In the genomic region with DNA sequence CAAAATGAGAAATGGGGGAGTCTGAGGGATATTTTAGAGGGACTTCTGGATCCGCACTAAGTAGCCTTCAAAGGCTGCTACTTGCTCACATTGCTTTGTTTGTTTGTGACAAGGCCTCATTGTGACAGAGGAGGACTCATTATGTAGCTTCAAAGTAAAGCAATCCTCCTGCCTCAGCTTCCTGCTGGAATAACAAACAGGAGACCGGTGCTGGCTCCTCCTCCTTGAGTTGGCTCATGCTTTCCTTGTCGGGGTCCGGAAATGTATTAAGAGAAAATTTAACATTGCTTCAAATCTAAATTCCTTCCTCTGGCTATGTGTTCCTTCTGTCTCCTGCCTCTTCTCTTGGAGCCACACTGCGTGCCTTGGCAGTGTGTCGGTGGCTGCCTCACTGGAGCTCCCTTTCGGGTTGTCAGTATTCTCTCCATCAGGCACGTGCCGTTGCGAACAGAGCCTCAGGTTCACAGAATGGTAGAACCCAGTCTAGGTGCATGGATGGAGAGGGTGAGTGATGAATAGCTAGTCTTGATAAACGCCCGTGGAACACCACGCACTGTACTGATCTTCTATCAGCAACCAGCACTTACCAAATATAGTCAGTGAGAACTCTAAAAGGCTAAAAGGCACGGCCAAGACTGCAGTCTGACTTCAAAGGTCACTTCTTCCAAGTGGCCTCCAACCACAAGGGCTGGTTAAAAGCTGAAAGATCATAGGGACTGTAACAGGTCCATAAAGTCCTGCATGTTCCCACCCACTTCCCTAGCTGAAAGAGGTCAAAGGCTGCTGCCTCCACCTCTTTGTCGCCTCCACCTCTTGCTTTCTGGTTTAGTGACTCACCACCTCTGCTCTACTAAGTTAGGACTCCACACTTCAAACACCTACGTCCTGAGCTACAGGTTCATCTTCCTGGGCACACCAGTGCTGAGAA, we compare ENCODE assay signal across 8 mouse cellular contexts. TPM values are rescaled to one million over a fixed set of nuclear protein-coding genes. Genes with fewer than 3 reads are reported as not detected.
A peak's percentile ranks its signal among the peaks of the same experiment; 100 is the strongest.
DNase-seq lines count a peak whose midpoint lies in the region; ATAC-seq lines count a peak whose summit lies in the region.

No protein-coding gene starts in this region.

- intact Hi-C loops in heart, postnatal 14 days (cut with DNase I), result loop anchor here (10.0 kb wide), 1 partner anchor 193 kb away; a partner anchor contains a TSS

- DNase-seq in heart, postnatal 14 days, result no peak
- peak; percentile 66 for DNase-seq in ZHBTc4 (ENCODE audit: low read depth, low spot score)
- no peak for DNase-seq in urinary bladder, postnatal 4 days (ENCODE audit: low spot score in 2 of 2)
- DNase-seq in adrenal gland, postnatal 25 days, result no peak

- peak overlapping the region; percentile 48; the same call in 1 of the 2 replicates for H3K9ac ChIP-seq in heart, embryonic 13.5 days
- no peak overlapping the region for H3K9ac ChIP-seq in hindbrain, embryonic 12.5 days

- H3K4me3 ChIP-seq in heart, embryonic 13.5 days, result peak overlapping the region; percentile 80
- H3K4me3 ChIP-seq in hindbrain, embryonic 12.5 days, result peak overlapping the region; percentile 77
- H3K4me3 ChIP-seq in macrophage (ENCODE audit: inconsistent target), result peak overlapping the region; percentile 17; the same call in 1 of the 2 replicates

- peaks cover 62% of the 10 kb centered on the region for H3K4me1 ChIP-seq in heart, embryonic 13.5 days
- peaks cover 39% of the 10 kb centered on the region for H3K4me1 ChIP-seq in hindbrain, embryonic 12.5 days

- WGBS in heart, embryonic 13.5 days, result 70% methylated on average over 16 of the region's 16 CpGs
- 84% methylated on average over 16 of the region's 16 CpGs for WGBS in hindbrain, embryonic 12.5 days
- 85% methylated on average over 16 of the region's 16 CpGs for WGBS in macrophage (ENCODE audit: missing documents)

- ATAC-seq in heart, embryonic 13.5 days (ENCODE audit: extremely low read depth, insufficient number of reproducible peaks, low FRiP score, low TSS enrichment), result 0 out of 2 replicates have a peak, but pooled peaks have one; percentile 0
- ATAC-seq in hindbrain, embryonic 12.5 days (ENCODE audit: low FRiP score), result no peak
- ATAC-seq in megakaryocyte-erythroid progenitor cell, adult 5-6 weeks (replicated peaks; ENCODE audit: low FRiP score, low TSS enrichment, poor library complexity, severe bottlenecking), result no peak

- H3K27ac ChIP-seq in heart, embryonic 13.5 days (replicated peaks), result peak overlapping the region; percentile 43
- H3K27ac ChIP-seq in hindbrain, embryonic 12.5 days, result peak overlapping the region; percentile 32; the same call in 1 of the 2 replicates
- H3K27ac ChIP-seq in macrophage, result no peak overlapping the region

- no peaks in the 10 kb centered on the region for H3K36me3 ChIP-seq in heart, embryonic 13.5 days
- no peaks in the 10 kb centered on the region for H3K36me3 ChIP-seq in hindbrain, embryonic 12.5 days
- no peaks in the 10 kb centered on the region for H3K36me3 ChIP-seq in macrophage (ENCODE audit: inconsistent target)

- H3K27me3 ChIP-seq in heart, embryonic 13.5 days (replicated peaks), result no peaks in the 10 kb centered on the region
- H3K27me3 ChIP-seq in hindbrain, embryonic 12.5 days, result no peaks in the 10 kb centered on the region

- H3K9me3 ChIP-seq in heart, embryonic 13.5 days, result no peaks in the 10 kb centered on the region
- H3K9me3 ChIP-seq in hindbrain, embryonic 12.5 days (replicated peaks), result no peaks in the 10 kb centered on the region

- H3K4me2 ChIP-seq in heart, embryonic 13.5 days, result peak overlapping the region; percentile 72
- peak overlapping the region; percentile 53 for H3K4me2 ChIP-seq in hindbrain, embryonic 12.5 days (replicated peaks)

- peaks cover 39% of the 10 kb centered on the region for H3K79me2 ChIP-seq in macrophage (ENCODE audit: inconsistent target)

RNA-seq across cellular contexts. Expression of a gene that starts 0.9 kb away (rescaled TPM):
- polyA plus RNA-seq in heart, embryonic 13.5 days (2015; fragmentation: Nextera tagmentation; extraction: Ambion mirVana), result 4.0 and 4.3 TPM in 2 replicates
- 10 to 100 TPM; 40.3 to 45.0 TPM for total RNA-seq in heart, postnatal 14 days (2021)
- 14.3 and 17.7 TPM in 2 replicates for polyA plus RNA-seq in hindbrain, embryonic 12.5 days (2016; fragmentation: Nextera tagmentation; extraction: Ambion mirVana)
- total RNA-seq in macrophage (2018; cell fraction: chromatin; rRNA removed), result 10 to 100 TPM in 20 of 26 experiments, 1 to 10 TPM in 6; 5.7 to 26.0 (median 15.5) TPM
- 10 to 100 TPM; 30.4 to 51.5 (median 40.0) TPM for total RNA-seq in macrophage (2018; cell fraction: cytosol; rRNA removed)
- total RNA-seq in macrophage (2018; cell fraction: nucleus; rRNA removed), result 10 to 100 TPM; 19.5 to 74.0 (median 47.3) TPM
- 18.4 to 25.1 TPM (median 23.3 TPM) in 3 replicates for polyA plus RNA-seq in macrophage (2018)
- 23.6 and 25.4 TPM in 2 replicates for total RNA-seq in megakaryocyte-erythroid progenitor cell, adult 5-6 weeks (2014; fragmentation: Nextera tagmentation)
- total RNA-seq in megakaryocyte-erythroid progenitor cell, adult 5-6 weeks (2017), result 13.0 and 13.9 TPM in 2 replicates
- total RNA-seq in adrenal gland, postnatal 25 days (2021), result 1,323 and 1,340 TPM in 2 replicates

Comparison
In these comparisons a context has a peak if more than half of its experiments do, and no peak if none do; other contexts are left out.
1. H3K4me3 ChIP-seq: peak in every context shown above with its lines; median percentile 80 in heart, embryonic 13.5 days; 77 in hindbrain, embryonic 12.5 days; 17 in macrophage.
2. RNA of a gene that starts 0.9 kb away (total RNA-seq): 1,323 to 1,340 TPM in adrenal gland, postnatal 25 days; 40.3 to 45.0 TPM in heart, postnatal 14 days and 13.0 to 25.4 TPM in megakaryocyte-erythroid progenitor cell, adult 5-6 weeks; every median in the first group is over 10 times any median in the second.